Mouse (Mus musculus) neural tube, embryonic 13.5 days (tissue): Measurements from ENCODE around the gene Apba2. TPM values are rescaled to one million over a fixed set of nuclear protein-coding genes. Genes with fewer than 3 reads are reported as not detected.

ENCODE experiments used
- ATAC-seq: fragments of 200-750 bp; cut with Nextera tagmentation; 2 replicates; pipeline ENCODE4 v1.8.0; 2017; ENCODE audit warnings: low read depth, mild to moderate bottlenecking, moderate TSS enrichment, moderate library complexity
- H3K27ac ChIP-seq: fragments of 300-500 bp; sonication (generic); replicated peaks from 2 replicates; pipeline ENCODE4 v1.5.1; 2015; ENCODE audit warnings: moderate library complexity, mild to moderate bottlenecking, inconsistent platforms
- H3K27me3 ChIP-seq: fragments of 300-500 bp; sonication (generic); 2 replicates; pipeline ENCODE4 v1.6.1; 2015; ENCODE audit warnings: mild to moderate bottlenecking, inconsistent platforms
- H3K36me3 ChIP-seq: fragments of 300-500 bp; sonication (generic); 2 replicates; pipeline ENCODE4 v1.6.1; 2015; ENCODE audit warnings: mild to moderate bottlenecking, inconsistent platforms
- H3K4me1 ChIP-seq: fragments of 300-500 bp; sonication (generic); replicated peaks from 2 replicates; pipeline ENCODE4 v1.6.1; 2015; ENCODE audit warnings: inconsistent platforms
- H3K4me2 ChIP-seq: fragments of 300-500 bp; sonication (generic); 2 replicates; pipeline ENCODE4 v1.6.1; 2015; ENCODE audit warnings: inconsistent platforms, mild to moderate bottlenecking, moderate library complexity
- H3K4me3 ChIP-seq: fragments of 300-500 bp; sonication (generic); 2 replicates; pipeline ENCODE4 v1.5.1; 2015; ENCODE audit warnings: mild to moderate bottlenecking, inconsistent platforms
- H3K9ac ChIP-seq: fragments of 300-500 bp; sonication (generic); 2 replicates; pipeline ENCODE4 v1.6.1; 2015; ENCODE audit warnings: moderate library complexity, mild to moderate bottlenecking, inconsistent platforms
- H3K9me3 ChIP-seq: fragments of 300-500 bp; sonication (generic); 2 replicates; pipeline ENCODE4 v1.6.1; 2016; ENCODE audit warnings: inconsistent platforms
- WGBS: fragments of 180-500 bp; shearing (Covaris S2); methylation state at CpG from one replicate; pipeline ENCODE4 v1.1.7; 2015; 5-methylcytosine and 5-hydroxymethylcytosine counted together
- polyA plus RNA-seq: library from polyadenylated mRNA; unstranded; fragments of >200 nt; fragmentation: Nextera tagmentation; extraction: Ambion mirVana; gene quantifications from 2 replicates; pipeline ENCODE4 v1.2.1, GENCODE M21; 2015

The Apba2 gene
- 132 and 141 TPM in 2 replicates for polyA plus RNA-seq

DNA sequence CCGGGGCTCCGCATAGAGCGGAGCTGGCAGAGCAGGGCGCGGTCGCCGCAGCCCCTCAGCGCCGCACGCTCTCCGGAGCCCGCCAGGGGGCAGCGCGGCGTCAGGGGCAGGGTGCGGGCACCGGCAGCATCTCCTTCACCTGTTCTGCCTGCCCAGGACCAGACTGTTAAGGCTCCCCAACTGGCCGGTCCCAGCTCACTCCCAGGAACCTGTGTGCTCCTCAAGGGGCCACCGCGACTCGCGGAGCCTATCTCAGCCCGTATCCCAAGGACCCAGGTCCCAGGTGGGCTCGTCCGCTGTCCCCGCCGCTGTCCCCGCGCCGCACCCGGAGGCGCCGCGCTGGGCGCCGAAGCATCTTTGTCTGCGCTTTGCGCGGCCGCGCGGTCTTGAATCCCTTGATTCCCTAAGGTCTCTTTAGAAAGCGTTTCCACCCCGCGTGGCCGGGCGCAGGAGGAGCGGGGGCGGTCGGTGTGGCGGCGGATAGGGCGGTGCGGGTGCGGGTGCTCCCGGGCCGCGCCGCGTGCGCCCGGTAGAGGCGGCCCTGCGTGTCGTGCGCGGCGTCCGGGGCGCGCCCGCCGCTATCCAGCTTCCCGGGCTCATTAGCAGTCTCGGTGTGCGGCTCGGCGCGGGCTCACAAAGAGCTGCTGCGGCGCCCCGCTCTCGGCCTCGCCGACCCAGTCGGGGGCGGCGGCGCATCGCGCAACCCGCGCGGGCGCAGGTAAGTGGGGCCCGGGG lies at the start of gene Apba2:
Gene Apba2, plus strand, starts transcription at position 171 of the 735 bp plus-strand sequence.
- ATAC-seq: peak; percentile 92
- no peaks in the 10 kb centered on the region for H3K36me3 ChIP-seq
- peak within 1 kb of the TSS; percentile 72 for H3K4me2 ChIP-seq
- no peaks in the 10 kb centered on the region for H3K27me3 ChIP-seq
- no peaks in the 10 kb centered on the region for H3K9me3 ChIP-seq
- peak within 1 kb of the TSS; percentile 64 for H3K4me3 ChIP-seq
- peak within 1 kb of the TSS; percentile 97 for H3K27ac ChIP-seq
- WGBS: under 1% methylated on average over 82 of the region's 96 CpGs
- peak within 1 kb of the TSS; percentile 97 for H3K9ac ChIP-seq
- H3K4me1 ChIP-seq: peaks cover 47% of the 10 kb centered on the region

DNA sequence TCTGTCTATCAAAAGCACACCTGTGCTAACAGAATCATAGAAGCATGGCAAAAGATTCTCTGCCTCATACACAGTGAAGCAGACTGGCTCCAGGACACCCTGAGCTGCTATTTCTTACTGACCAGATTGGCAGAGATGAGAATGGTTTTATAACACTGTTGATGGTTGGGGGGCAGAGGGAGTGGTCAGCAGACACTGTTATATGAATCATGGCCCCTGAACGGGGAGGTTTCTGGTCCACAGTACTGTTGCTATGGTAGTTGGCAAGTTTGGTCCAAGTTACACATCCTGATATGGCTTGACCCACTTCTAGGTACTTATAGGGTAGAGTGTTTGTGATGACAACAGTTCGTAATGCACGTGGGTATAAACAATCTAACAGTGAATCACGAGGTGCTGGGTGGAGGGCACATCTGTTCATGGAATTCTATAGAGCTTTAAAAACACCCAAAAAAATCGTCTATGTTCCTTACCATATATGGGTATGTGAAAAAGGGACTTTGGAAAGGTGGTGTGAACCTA lies 49.6 kb upstream of the Apba2 start:
- Histone ChIP-seq H3K4me3 (no peak overlapping the region), H3K36me3 (no peaks in the 10 kb centered on the region), H3K4me1 (peaks cover 10% of the 10 kb centered on the region; the same call in 1 of the 2 replicates), H3K4me2 (no peak overlapping the region), H3K9me3 (no peaks in the 10 kb centered on the region), H3K27me3 (no peaks in the 10 kb centered on the region), H3K9ac (no peak overlapping the region), H3K27ac (peak overlapping the region; percentile 3; the same call in 1 of the 2 replicates)
- WGBS: 83% methylated on average over 5 of the region's 5 CpGs
- 0 out of 2 replicates have a peak, but pooled peaks have one; percentile 48 for ATAC-seq

DNA sequence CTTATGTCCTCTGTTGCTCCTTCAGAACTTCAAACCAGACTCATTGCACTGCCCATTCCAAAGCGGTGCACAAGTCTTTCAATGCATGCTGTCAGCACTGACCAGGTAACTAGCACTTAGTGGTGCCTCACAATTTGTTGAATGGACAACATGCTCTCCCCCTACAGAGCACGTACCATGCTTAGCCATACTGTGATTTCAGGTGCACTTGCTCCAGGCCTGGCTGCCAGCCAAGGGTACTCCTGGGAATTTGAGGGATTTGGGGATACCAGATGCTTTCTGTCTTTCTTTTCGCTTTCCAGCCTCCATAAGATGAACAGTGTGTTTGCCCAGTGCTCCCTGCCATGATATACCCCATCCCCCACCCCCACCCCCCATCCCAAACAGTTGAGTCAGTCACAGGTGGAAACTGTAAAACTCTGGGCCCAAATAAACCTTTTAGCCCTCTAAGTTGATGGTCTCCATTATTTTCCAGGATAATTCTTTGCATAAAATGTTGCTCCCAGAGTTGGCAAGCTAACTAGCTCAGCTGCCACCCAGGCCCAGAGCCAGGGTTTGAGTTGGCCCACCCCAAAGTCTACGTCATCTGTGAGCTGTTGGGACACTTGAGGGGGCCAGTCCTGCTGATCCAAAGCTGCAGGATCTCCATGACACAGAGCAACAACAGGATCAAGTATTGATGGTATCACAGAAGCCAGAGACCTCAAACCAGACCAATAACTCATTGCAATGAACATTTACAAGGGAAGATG lies 48.9 kb upstream of the Apba2 start:
- 66% methylated on average over 4 of the region's 4 CpGs for WGBS
- Histone ChIP-seq H3K9me3 (no peaks in the 10 kb centered on the region), H3K4me2 (no peak overlapping the region), H3K27ac (no peak overlapping the region), H3K36me3 (no peaks in the 10 kb centered on the region), H3K4me1 (peaks cover 10% of the 10 kb centered on the region; the same call in 1 of the 2 replicates), H3K4me3 (no peak overlapping the region), H3K27me3 (no peaks in the 10 kb centered on the region), H3K9ac (no peak overlapping the region)
- 0 out of 2 replicates have a peak, but pooled peaks have one; percentile 44 for ATAC-seq

DNA sequence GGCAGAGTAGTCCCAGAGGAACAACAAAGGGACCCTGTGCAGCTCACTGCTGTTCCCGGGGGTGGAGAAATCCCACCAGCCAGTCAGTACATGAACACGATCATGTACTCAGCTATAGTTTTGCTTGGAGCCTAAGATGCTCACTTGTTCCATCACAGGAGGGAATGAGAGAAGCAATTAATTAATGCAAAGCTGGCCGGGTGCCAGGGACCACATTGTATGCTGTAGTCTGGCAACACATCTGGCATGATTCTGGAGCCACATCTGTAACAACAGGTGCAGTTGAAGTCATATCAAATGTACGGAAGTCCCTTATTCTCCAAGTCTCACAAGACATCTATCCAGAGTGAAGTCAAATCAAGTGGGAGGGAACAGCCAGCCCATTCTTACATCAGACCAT lies 45.3 kb upstream of the Apba2 start:
- Histone ChIP-seq H3K27me3 (no peaks in the 10 kb centered on the region), H3K36me3 (no peaks in the 10 kb centered on the region), H3K4me1 (peaks cover 8% of the 10 kb centered on the region; the same call in 1 of the 2 replicates), H3K27ac (no peak overlapping the region), H3K9ac (no peak overlapping the region), H3K4me2 (no peak overlapping the region), H3K9me3 (no peaks in the 10 kb centered on the region), H3K4me3 (no peak overlapping the region)
- ATAC-seq: no peak
- 74% methylated on average over 4 of the region's 4 CpGs for WGBS

DNA sequence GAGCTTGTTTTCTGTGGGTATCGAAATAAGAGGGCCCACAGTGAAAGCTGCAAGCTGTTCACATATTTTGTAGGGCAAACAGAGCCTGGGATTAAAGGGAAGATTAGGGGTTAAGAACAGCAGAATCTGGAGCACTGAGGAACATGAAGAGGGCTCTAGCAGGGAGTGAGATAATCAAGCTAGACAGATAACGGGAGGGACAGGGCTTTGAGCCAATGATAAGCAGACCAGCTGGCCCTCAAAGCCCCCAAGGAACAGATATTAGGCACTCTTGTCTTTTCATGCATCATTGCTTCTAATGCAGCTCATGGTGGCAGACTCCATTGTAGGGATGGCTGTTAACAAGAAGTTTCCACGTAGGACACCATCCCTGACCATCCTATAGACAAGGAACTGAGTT lies 44.8 kb upstream of the Apba2 start:
- no peaks in the 10 kb centered on the region for H3K27me3 ChIP-seq
- H3K4me1 ChIP-seq: 0 out of 2 replicates have a peak, but pooled peaks cover 4% of the 10 kb centered on the region
- no peak for ATAC-seq
- no peak overlapping the region for H3K4me3 ChIP-seq
- H3K4me2 ChIP-seq: no peak overlapping the region
- H3K9me3 ChIP-seq: no peaks in the 10 kb centered on the region
- H3K36me3 ChIP-seq: no peaks in the 10 kb centered on the region
- no peak overlapping the region for H3K9ac ChIP-seq
- no peak overlapping the region for H3K27ac ChIP-seq
- WGBS: 64% methylated on average over 3 of the region's 3 CpGs

DNA sequence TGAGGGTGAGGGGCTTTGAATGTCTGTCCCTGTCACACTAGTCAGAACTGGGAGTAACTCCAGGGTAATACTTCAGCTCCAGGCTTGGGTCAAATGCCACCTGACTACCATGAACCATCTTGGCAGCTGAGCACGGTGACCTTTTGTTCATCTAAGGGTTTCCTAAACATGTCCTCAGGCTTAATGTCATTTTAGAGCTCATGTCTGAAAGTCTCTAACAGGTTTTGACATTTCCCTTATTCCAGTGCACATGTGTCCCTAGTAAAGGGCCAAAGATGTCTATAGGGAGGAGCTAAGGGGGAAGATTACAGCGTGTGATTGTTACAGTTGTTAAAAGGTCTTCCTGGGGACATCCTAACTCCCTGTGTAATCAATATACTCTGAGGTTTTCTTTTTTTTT lies 43.7 kb upstream of the Apba2 start:
- H3K27me3 ChIP-seq: no peaks in the 10 kb centered on the region
- 87% methylated on average over 2 of the region's 2 CpGs for WGBS
- no peak overlapping the region for H3K4me3 ChIP-seq
- H3K9ac ChIP-seq: no peak overlapping the region
- no peak overlapping the region for H3K4me2 ChIP-seq
- H3K27ac ChIP-seq: no peak overlapping the region
- no peaks in the 10 kb centered on the region for H3K4me1 ChIP-seq
- no peaks in the 10 kb centered on the region for H3K36me3 ChIP-seq
- ATAC-seq: no peak
- no peaks in the 10 kb centered on the region for H3K9me3 ChIP-seq

DNA sequence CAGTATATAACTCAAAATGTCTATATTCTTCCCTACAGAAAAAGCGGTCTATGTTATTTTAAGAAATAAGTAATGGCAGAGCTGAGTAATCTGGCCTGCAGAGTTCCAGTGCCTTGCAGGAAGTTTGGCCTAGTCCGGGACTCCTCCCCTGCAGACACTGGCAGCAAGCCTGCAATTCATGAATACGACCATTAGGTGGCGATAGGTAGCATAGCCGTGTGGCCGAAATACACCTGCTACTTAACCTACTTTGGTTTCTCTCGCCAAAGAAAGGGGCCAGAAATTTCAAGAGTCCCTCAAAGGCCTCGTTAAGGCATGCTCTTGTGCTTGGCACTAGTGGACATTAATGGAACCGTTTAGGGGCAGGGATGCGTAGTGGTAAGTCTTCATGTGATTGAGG lies 4.1 kb upstream of the Apba2 start:
- peaks cover 6% of the 10 kb centered on the region for H3K4me1 ChIP-seq
- no peak overlapping the region for H3K9ac ChIP-seq
- no peak overlapping the region for H3K27ac ChIP-seq
- WGBS: 41% methylated on average over 10 of the region's 10 CpGs
- no peak overlapping the region for H3K4me3 ChIP-seq
- no peaks in the 10 kb centered on the region for H3K36me3 ChIP-seq
- ATAC-seq: no peak
- H3K9me3 ChIP-seq: no peaks in the 10 kb centered on the region
- no peak overlapping the region for H3K4me2 ChIP-seq
- H3K27me3 ChIP-seq: no peaks in the 10 kb centered on the region

DNA sequence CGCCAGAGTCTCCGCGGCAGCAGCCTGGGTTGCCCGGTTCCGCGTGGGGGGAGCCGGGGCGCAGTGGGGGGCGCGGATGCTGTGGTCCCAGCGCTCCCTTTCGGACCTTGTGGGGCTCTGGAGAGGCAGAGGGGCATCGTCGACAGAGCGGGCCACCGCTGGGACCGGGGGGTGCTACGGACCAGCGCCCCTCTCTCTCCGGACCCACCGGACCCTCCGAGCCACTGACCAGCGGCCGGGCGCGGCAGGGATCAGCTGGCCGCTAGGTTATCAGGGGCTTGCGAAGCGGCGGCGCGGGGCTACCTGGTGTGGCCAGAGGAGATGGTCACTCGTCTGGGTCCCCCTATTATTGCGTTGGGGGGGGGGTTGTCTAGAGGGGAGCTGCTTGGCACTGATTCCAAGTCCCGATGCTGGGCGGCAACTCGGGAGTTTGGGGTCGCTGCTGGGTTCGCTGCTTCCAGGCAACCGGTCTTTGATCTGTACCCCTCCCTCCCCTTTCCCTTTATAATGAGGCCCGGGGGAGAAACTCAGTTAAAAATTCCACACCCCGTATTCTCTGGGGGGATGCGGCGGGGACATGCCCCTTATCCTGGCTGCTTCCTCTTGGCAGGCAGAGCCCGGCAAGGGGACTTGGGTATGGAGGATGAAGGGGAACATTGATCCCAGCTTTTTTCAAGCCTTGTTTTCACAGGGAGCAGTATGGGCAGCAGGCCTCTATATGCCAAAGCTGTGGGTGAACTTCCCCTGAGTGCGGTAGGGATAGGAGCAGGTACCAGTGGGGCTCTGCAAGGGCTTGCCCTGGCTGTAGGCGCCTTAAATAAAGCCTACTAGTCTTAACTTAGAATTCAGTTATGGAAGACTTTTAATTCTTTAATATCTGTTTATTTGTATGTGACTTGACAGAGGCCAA lies 1.0 kb downstream of the Apba2 start:
- no peaks in the 10 kb centered on the region for H3K36me3 ChIP-seq
- no peaks in the 10 kb centered on the region for H3K9me3 ChIP-seq
- 1% methylated on average over 32 of the region's 47 CpGs for WGBS
- ATAC-seq: no peak; the same call in 1 of the 2 replicates
- peak overlapping the region; percentile 97 for H3K9ac ChIP-seq
- H3K4me3 ChIP-seq: peak overlapping the region; percentile 64
- H3K27me3 ChIP-seq: no peaks in the 10 kb centered on the region
- H3K27ac ChIP-seq: peak overlapping the region; percentile 97
- H3K4me2 ChIP-seq: peak overlapping the region; percentile 72
- peaks cover 55% of the 10 kb centered on the region for H3K4me1 ChIP-seq

DNA sequence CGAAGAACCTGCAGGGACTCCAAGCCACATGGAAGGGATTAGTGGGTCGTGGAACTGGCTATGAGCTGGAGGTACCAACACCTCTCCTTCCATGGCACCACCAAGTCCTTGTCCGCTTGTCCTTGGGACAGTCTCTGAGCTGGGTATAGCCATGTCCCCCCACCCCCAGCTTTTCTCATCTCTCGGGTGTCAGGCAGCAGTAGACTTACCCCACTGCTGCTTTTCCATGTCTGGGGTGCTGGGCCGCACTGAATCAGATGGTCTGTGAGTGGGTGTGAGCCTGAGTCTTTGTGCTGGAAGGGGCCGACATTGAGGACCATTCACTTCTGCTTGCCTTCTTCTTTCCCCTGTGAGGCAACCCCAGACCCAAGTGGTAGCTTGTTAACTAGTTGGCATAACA lies 2.1 kb downstream of the Apba2 start:
- Histone ChIP-seq H3K9me3 (no peaks in the 10 kb centered on the region), H3K4me2 (peak overlapping the region; percentile 72), H3K36me3 (no peaks in the 10 kb centered on the region), H3K27ac (no peak overlapping the region), H3K4me1 (peaks cover 66% of the 10 kb centered on the region), H3K4me3 (peak overlapping the region; percentile 64), H3K9ac (peak overlapping the region; percentile 97; the same call in 1 of the 2 replicates), H3K27me3 (no peaks in the 10 kb centered on the region)
- no peak for ATAC-seq
- 76% methylated on average over 6 of the region's 6 CpGs for WGBS

DNA sequence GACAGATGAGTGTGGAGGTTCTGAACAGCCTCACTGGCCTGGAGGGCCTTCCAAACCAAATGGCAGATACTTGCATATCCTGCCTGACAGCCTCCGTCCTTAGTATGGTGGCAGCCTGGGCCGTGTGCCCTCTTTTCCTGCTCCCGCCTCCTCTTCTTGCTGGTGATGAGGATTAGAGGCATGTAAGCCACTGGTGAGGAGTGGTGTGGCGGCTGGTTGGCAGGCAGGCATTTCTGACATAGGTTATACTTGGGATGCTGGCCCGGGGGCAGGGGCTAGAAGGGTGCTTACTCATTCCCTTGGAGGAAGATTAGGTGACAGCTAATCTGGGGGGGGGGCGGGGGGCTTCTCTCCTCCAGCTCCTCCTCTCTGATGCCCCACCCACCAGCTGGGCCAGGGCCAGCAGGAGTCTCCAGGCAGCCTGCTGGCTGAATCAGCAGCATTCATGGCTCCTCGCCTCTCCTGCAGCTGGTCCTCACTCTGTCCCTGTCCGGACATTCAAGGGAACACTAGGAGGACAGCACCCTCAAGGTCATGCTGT lies 3.3 kb downstream of the Apba2 start:
- Histone ChIP-seq H3K9ac (peak overlapping the region; percentile 46), H3K4me3 (peak overlapping the region; percentile 6; the same call in 1 of the 2 replicates), H3K36me3 (no peaks in the 10 kb centered on the region), H3K9me3 (no peaks in the 10 kb centered on the region), H3K27me3 (no peaks in the 10 kb centered on the region), H3K27ac (peak overlapping the region; percentile 29), H3K4me2 (peak overlapping the region; percentile 44), H3K4me1 (peaks cover 77% of the 10 kb centered on the region)
- 15% methylated on average over 8 of the region's 8 CpGs for WGBS
- ATAC-seq: no peak

DNA sequence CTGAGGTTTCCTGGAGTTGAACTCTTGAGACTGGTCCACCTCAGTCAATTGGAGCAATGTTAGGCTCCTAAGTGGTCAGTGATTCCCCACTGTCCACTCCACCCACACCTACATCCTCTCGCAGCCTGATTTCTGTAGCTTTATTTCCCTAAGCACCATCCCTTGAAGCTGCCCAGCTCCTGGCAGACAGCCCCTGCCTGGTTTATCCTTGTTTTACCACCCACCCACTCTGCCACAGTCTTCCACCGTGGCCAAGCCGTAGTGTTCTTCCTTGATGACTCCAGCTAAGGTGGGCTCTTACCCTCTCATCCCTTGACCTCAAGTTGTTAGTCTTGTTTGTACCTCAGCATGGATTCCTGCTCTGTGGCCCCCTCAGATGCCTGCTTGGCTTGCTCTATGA lies 4.1 kb downstream of the Apba2 start:
- no peak for ATAC-seq
- H3K4me2 ChIP-seq: peak overlapping the region; percentile 44
- no peaks in the 10 kb centered on the region for H3K9me3 ChIP-seq
- peak overlapping the region; percentile 34 for H3K9ac ChIP-seq
- peak overlapping the region; percentile 23; the same call in 1 of the 2 replicates for H3K27ac ChIP-seq
- no peaks in the 10 kb centered on the region for H3K36me3 ChIP-seq
- peaks cover 85% of the 10 kb centered on the region for H3K4me1 ChIP-seq
- WGBS: 75% methylated on average over 3 of the region's 3 CpGs
- no peak overlapping the region for H3K4me3 ChIP-seq
- no peaks in the 10 kb centered on the region for H3K27me3 ChIP-seq
